Mouse (Mus musculus) limb, embryonic 13.5 days (tissue): Measurements from ENCODE around the gene Bcl2l1. TPM values are rescaled to one million over a fixed set of nuclear protein-coding genes. Genes with fewer than 3 reads are reported as not detected.

Source experiments
- ATAC-seq: fragments of 200-750 bp; cut with Nextera tagmentation; 2 replicates; pipeline ENCODE4 v1.8.0; 2017; ENCODE audit warnings: low read depth, moderate number of reproducible peaks, moderate TSS enrichment; ENCODE audit not compliant: low FRiP score
- H3K27ac ChIP-seq: fragments of 300-500 bp; sonication (generic); 2 replicates; pipeline ENCODE4 v1.5.1; 2015; ENCODE audit warnings: inconsistent platforms, mild to moderate bottlenecking, moderate library complexity
- H3K27me3 ChIP-seq: fragments of 300-500 bp; sonication (generic); 2 replicates; pipeline ENCODE4 v1.6.1; 2015; ENCODE audit warnings: mild to moderate bottlenecking, inconsistent platforms
- H3K36me3 ChIP-seq: fragments of 300-500 bp; sonication (generic); 2 replicates; pipeline ENCODE4 v1.6.1; 2015; ENCODE audit warnings: inconsistent platforms, mild to moderate bottlenecking, moderate library complexity
- H3K4me1 ChIP-seq: fragments of 300-500 bp; sonication (generic); 2 replicates; pipeline ENCODE4 v1.6.1; 2015; ENCODE audit warnings: inconsistent platforms
- H3K4me2 ChIP-seq: fragments of 300-500 bp; sonication (generic); replicated peaks from 2 replicates; pipeline ENCODE4 v1.6.1; 2015; ENCODE audit warnings: inconsistent platforms, mild to moderate bottlenecking, moderate library complexity
- H3K4me3 ChIP-seq: fragments of 300-500 bp; sonication (generic); 2 replicates; pipeline ENCODE4 v1.5.1; 2015; ENCODE audit warnings: moderate library complexity, mild to moderate bottlenecking, inconsistent platforms
- H3K9ac ChIP-seq: fragments of 300-500 bp; sonication (generic); 2 replicates; pipeline ENCODE4 v1.6.1; 2015; ENCODE audit warnings: mild to moderate bottlenecking, inconsistent platforms
- H3K9me3 ChIP-seq: fragments of 300-500 bp; sonication (generic); 2 replicates; pipeline ENCODE4 v1.6.1; 2016; ENCODE audit warnings: inconsistent platforms
- WGBS: fragments of 180-500 bp; shearing (Covaris S2); methylation state at CpG from one replicate; pipeline ENCODE4 v1.1.7; 2015; 5-methylcytosine and 5-hydroxymethylcytosine counted together
- polyA plus RNA-seq: library from polyadenylated mRNA; unstranded; fragments of >200 nt; fragmentation: Nextera tagmentation; extraction: Ambion mirVana; gene quantifications from 2 replicates; pipeline ENCODE4 v1.2.1, GENCODE M21; 2015

The Bcl2l1 gene
- polyA plus RNA-seq: 93.3 and 93.5 TPM in 2 replicates

GRCm38 (mm10) chr2:152831019-152831878, at the start of gene Bcl2l1:
Bcl2l1 (minus strand) TSS chr2:152831728.
- H3K4me3 ChIP-seq: peak within 1 kb of the TSS; percentile 76
- under 1% methylated on average over 71 of the region's 74 CpGs for WGBS
- H3K9ac ChIP-seq: peak within 1 kb of the TSS; percentile 91
- H3K36me3 ChIP-seq: peaks cover 14% of the 10 kb centered on the region
- peak; percentile 97 for ATAC-seq
- H3K27me3 ChIP-seq: no peaks in the 10 kb centered on the region
- H3K4me2 ChIP-seq: peak within 1 kb of the TSS; percentile 77
- no peaks in the 10 kb centered on the region for H3K9me3 ChIP-seq
- H3K27ac ChIP-seq: peak within 1 kb of the TSS; percentile 98
- peaks cover 35% of the 10 kb centered on the region for H3K4me1 ChIP-seq

GRCm38 (mm10) chr2:152880898-152881297, 49.4 kb upstream of the Bcl2l1 start:
- no peak overlapping the region for H3K4me3 ChIP-seq
- WGBS: 91% methylated on average over 13 of the region's 13 CpGs
- no peaks in the 10 kb centered on the region for H3K27me3 ChIP-seq
- H3K4me2 ChIP-seq: no peak overlapping the region
- H3K27ac ChIP-seq: no peak overlapping the region
- H3K9me3 ChIP-seq: no peaks in the 10 kb centered on the region
- no peak overlapping the region for H3K9ac ChIP-seq
- H3K36me3 ChIP-seq: peaks cover 83% of the 10 kb centered on the region
- H3K4me1 ChIP-seq: no peaks in the 10 kb centered on the region
- ATAC-seq: no peak

- no peak overlapping the region for H3K9ac ChIP-seq
- no peaks in the 10 kb centered on the region for H3K4me1 ChIP-seq
- H3K36me3 ChIP-seq: peaks cover 83% of the 10 kb centered on the region
- H3K9me3 ChIP-seq: no peaks in the 10 kb centered on the region
- no peak overlapping the region for H3K27ac ChIP-seq
- no peak overlapping the region for H3K4me3 ChIP-seq
- no peak overlapping the region for H3K4me2 ChIP-seq
- no peak for ATAC-seq
- WGBS: 79% methylated on average over 3 of the region's 3 CpGs
- no peaks in the 10 kb centered on the region for H3K27me3 ChIP-seq
These were observed 46.7 kb upstream of the Bcl2l1 start for GRCm38 (mm10) chr2:152878239-152878638.

GRCm38 (mm10) chr2:152863346-152863745, 31.8 kb upstream of the Bcl2l1 start:
- H3K4me1 ChIP-seq: no peaks in the 10 kb centered on the region
- H3K9me3 ChIP-seq: no peaks in the 10 kb centered on the region
- H3K9ac ChIP-seq: no peak overlapping the region
- no peak overlapping the region for H3K4me2 ChIP-seq
- no peak for ATAC-seq
- H3K4me3 ChIP-seq: no peak overlapping the region
- WGBS: 95% methylated on average over 6 of the region's 6 CpGs
- H3K36me3 ChIP-seq: peaks cover 53% of the 10 kb centered on the region
- H3K27ac ChIP-seq: no peak overlapping the region
- no peaks in the 10 kb centered on the region for H3K27me3 ChIP-seq

- H3K4me2 ChIP-seq: no peak overlapping the region
- WGBS: 92% methylated on average over 3 of the region's 3 CpGs
- H3K9ac ChIP-seq: no peak overlapping the region
- no peaks in the 10 kb centered on the region for H3K9me3 ChIP-seq
- H3K27ac ChIP-seq: no peak overlapping the region
- ATAC-seq: no peak
- no peaks in the 10 kb centered on the region for H3K4me1 ChIP-seq
- H3K27me3 ChIP-seq: no peaks in the 10 kb centered on the region
- H3K36me3 ChIP-seq: peaks cover 56% of the 10 kb centered on the region
- no peak overlapping the region for H3K4me3 ChIP-seq
These were observed 31.1 kb upstream of the Bcl2l1 start for GRCm38 (mm10) chr2:152862638-152863037.

- Histone ChIP-seq H3K4me1 (no peaks in the 10 kb centered on the region), H3K9ac (no peak overlapping the region), H3K4me3 (no peak overlapping the region), H3K4me2 (no peak overlapping the region), H3K27me3 (no peaks in the 10 kb centered on the region), H3K27ac (no peak overlapping the region), H3K9me3 (no peaks in the 10 kb centered on the region), H3K36me3 (peaks cover 59% of the 10 kb centered on the region)
- WGBS: 94% methylated on average over 1 of the region's 1 CpGs
- ATAC-seq: no peak
These were observed 30.4 kb upstream of the Bcl2l1 start for GRCm38 (mm10) chr2:152861891-152862290.

GRCm38 (mm10) chr2:152859501-152859900, 28.0 kb upstream of the Bcl2l1 start:
- H3K27ac ChIP-seq: no peak overlapping the region
- H3K9ac ChIP-seq: no peak overlapping the region
- ATAC-seq: no peak
- no peaks in the 10 kb centered on the region for H3K4me1 ChIP-seq
- H3K27me3 ChIP-seq: no peaks in the 10 kb centered on the region
- H3K4me2 ChIP-seq: no peak overlapping the region
- H3K36me3 ChIP-seq: peaks cover 69% of the 10 kb centered on the region
- WGBS: 85% methylated on average over 3 of the region's 3 CpGs
- H3K9me3 ChIP-seq: no peaks in the 10 kb centered on the region
- no peak overlapping the region for H3K4me3 ChIP-seq

- peak overlapping the region; percentile 71 for H3K4me3 ChIP-seq
- no peaks in the 10 kb centered on the region for H3K9me3 ChIP-seq
- H3K9ac ChIP-seq: peak overlapping the region; percentile 79
- no peaks in the 10 kb centered on the region for H3K27me3 ChIP-seq
- H3K27ac ChIP-seq: peak overlapping the region; percentile 76
- peaks cover 11% of the 10 kb centered on the region for H3K36me3 ChIP-seq
- no peak for ATAC-seq
- peaks cover 22% of the 10 kb centered on the region for H3K4me1 ChIP-seq
- WGBS: 11% methylated on average over 2 of the region's 2 CpGs
- peak overlapping the region; percentile 74 for H3K4me2 ChIP-seq
These were observed 16.9 kb upstream of the Bcl2l1 start for GRCm38 (mm10) chr2:152848466-152848865.

- WGBS: under 1% methylated on average over 34 of the region's 34 CpGs
- H3K27me3 ChIP-seq: no peaks in the 10 kb centered on the region
These were observed 16.3 kb upstream of the Bcl2l1 start, which contains the start of gene Tpx2 for GRCm38 (mm10) chr2:152847815-152848302. Tpx2 (plus strand) TSS chr2:152847964.

GRCm38 (mm10) chr2:152847057-152847814, 15.7 kb upstream of the Bcl2l1 start:
- Histone ChIP-seq H3K9me3 (no peaks in the 10 kb centered on the region), H3K36me3 (peaks cover 3% of the 10 kb centered on the region; the same call in 1 of the 2 replicates), H3K27ac (no peak overlapping the region), H3K9ac (no peak overlapping the region), H3K4me2 (peak overlapping the region; percentile 74), H3K27me3 (no peaks in the 10 kb centered on the region), H3K4me1 (peaks cover 22% of the 10 kb centered on the region), H3K4me3 (peak overlapping the region; percentile 27)
- no peak for ATAC-seq
- WGBS: 5% methylated on average over 3 of the region's 3 CpGs

More at GRCm38 (mm10) chr2:152847815-152848302, 16.3 kb upstream of the Bcl2l1 start, which contains the start of gene Tpx2:
- peak within 1 kb of the TSS; percentile 76 for H3K27ac ChIP-seq
- no peaks in the 10 kb centered on the region for H3K9me3 ChIP-seq
- peak; percentile 99 for ATAC-seq
- peak within 1 kb of the TSS; percentile 71 for H3K4me3 ChIP-seq
- peak within 1 kb of the TSS; percentile 74 for H3K4me2 ChIP-seq
- H3K36me3 ChIP-seq: peaks cover 8% of the 10 kb centered on the region
- H3K9ac ChIP-seq: peak within 1 kb of the TSS; percentile 79
- peaks cover 22% of the 10 kb centered on the region for H3K4me1 ChIP-seq

- no peaks in the 10 kb centered on the region for H3K27me3 ChIP-seq
- ATAC-seq: no peak
- H3K4me2 ChIP-seq: no peak overlapping the region
- H3K4me3 ChIP-seq: no peak overlapping the region
- H3K36me3 ChIP-seq: no peaks in the 10 kb centered on the region
- H3K4me1 ChIP-seq: no peaks in the 10 kb centered on the region
- 80% methylated on average over 3 of the region's 3 CpGs for WGBS
- no peak overlapping the region for H3K27ac ChIP-seq
- H3K9ac ChIP-seq: no peak overlapping the region
- no peaks in the 10 kb centered on the region for H3K9me3 ChIP-seq
These were observed 11.2 kb upstream of the Bcl2l1 start for GRCm38 (mm10) chr2:152842741-152843140.

GRCm38 (mm10) chr2:152839256-152839655, 7.7 kb upstream of the Bcl2l1 start:
- Histone ChIP-seq H3K36me3 (no peaks in the 10 kb centered on the region), H3K27me3 (no peaks in the 10 kb centered on the region), H3K9me3 (no peaks in the 10 kb centered on the region), H3K4me2 (no peak overlapping the region), H3K9ac (peak overlapping the region; percentile 31), H3K4me1 (no peaks in the 10 kb centered on the region), H3K4me3 (no peak overlapping the region), H3K27ac (no peak overlapping the region)
- ATAC-seq: no peak
- WGBS: 72% methylated on average over 2 of the region's 2 CpGs
